Mouse (Mus musculus) liver, embryonic 16.5 days (tissue): ENCODE data around the gene Ctdnep1. TPM values are rescaled to one million over a fixed set of nuclear protein-coding genes. Genes with fewer than 3 reads are reported as not detected.

Source experiments
- ATAC-seq: fragments of 200-750 bp; cut with Nextera tagmentation; 2 replicates; pipeline ENCODE4 v1.8.0; 2017; ENCODE audit warnings: low read depth, mild to moderate bottlenecking, moderate number of reproducible peaks, moderate library complexity
- H3K27ac ChIP-seq: fragments of 300-500 bp; sonication (generic); 2 replicates; pipeline ENCODE4 v1.5.1; 2014; ENCODE audit warnings: mild to moderate bottlenecking, low read length
- H3K27me3 ChIP-seq: fragments of 300-500 bp; sonication (generic); 2 replicates; pipeline ENCODE4 v1.6.1; 2014; ENCODE audit warnings: low read depth, low read length, mixed read lengths; ENCODE audit not compliant: control insufficient read depth, insufficient read depth
- H3K36me3 ChIP-seq: fragments of 300-500 bp; sonication (generic); 2 replicates; pipeline ENCODE4 v1.6.1; 2014; ENCODE audit warnings: mild to moderate bottlenecking; ENCODE audit not compliant: control insufficient read depth, insufficient read depth
- H3K4me1 ChIP-seq: fragments of 300-500 bp; sonication (generic); 2 replicates; pipeline ENCODE4 v1.6.1; 2014; ENCODE audit warnings: low read depth, low read length, mixed read lengths; ENCODE audit not compliant: control insufficient read depth
- H3K4me2 ChIP-seq: fragments of 300-500 bp; sonication (generic); 2 replicates; pipeline ENCODE4 v1.6.1; 2014; ENCODE audit warnings: low read depth, low read length, mixed read lengths
- H3K4me3 ChIP-seq: fragments of 300-500 bp; sonication (generic); 2 replicates; pipeline ENCODE4 v1.5.1; 2014; ENCODE audit warnings: low read depth, mild to moderate bottlenecking, low read length
- H3K9ac ChIP-seq: fragments of 300-500 bp; sonication (generic); 2 replicates; pipeline ENCODE4 v1.6.1; 2014; ENCODE audit warnings: low read depth, low read length
- H3K9me3 ChIP-seq: fragments of 300-500 bp; sonication (generic); replicated peaks from 2 replicates; pipeline ENCODE4 v1.6.1; 2016; ENCODE audit warnings: low read length; ENCODE audit not compliant: control insufficient read depth
- WGBS: fragments of 180-500 bp; shearing (Covaris S2); extraction: QIAGEN DNeasy Blood & Tissue Kit; methylation state at CpG from one replicate; pipeline ENCODE4 v1.1.7; 2014; ENCODE audit not compliant: insufficient replicate concordance; 5-methylcytosine and 5-hydroxymethylcytosine counted together
- polyA plus RNA-seq: library from polyadenylated mRNA; unstranded; fragments of >200 nt; fragmentation: Nextera tagmentation; extraction: Ambion mirVana; gene quantifications from 2 replicates; pipeline ENCODE4 v1.2.1, GENCODE M21; 2015

Ctdnep1 gene
- polyA plus RNA-seq, 1 experiment from 2014 or later: 7.3 TPM

- Histone ChIP-seq H3K9ac (no peak overlapping the region), H3K9me3 (no peaks in the 10 kb centered on the region), H3K4me3 (no peak overlapping the region), H3K27me3 (no peaks in the 10 kb centered on the region), H3K27ac (peak overlapping the region; percentile 99), H3K4me2 (no peak overlapping the region), H3K36me3 (peaks cover 39% of the 10 kb centered on the region), H3K4me1 (peaks cover 24% of the 10 kb centered on the region)
- 89% methylated on average over 8 of the region's 8 CpGs for WGBS
- ATAC-seq: no peak
These were observed 9.0 kb downstream of the Ctdnep1 start for GRCm38 (mm10) chr11:69989949-69990348.

- H3K36me3 ChIP-seq: peaks cover 33% of the 10 kb centered on the region
- peaks cover 24% of the 10 kb centered on the region for H3K4me1 ChIP-seq
- H3K4me3 ChIP-seq: peak within 1 kb of the TSS; percentile 79
- ATAC-seq: peak; percentile 72
- H3K9ac ChIP-seq: peak within 1 kb of the TSS; percentile 88
- under 1% methylated on average over 40 of the region's 40 CpGs for WGBS
- no peaks in the 10 kb centered on the region for H3K27me3 ChIP-seq
- no peaks in the 10 kb centered on the region for H3K9me3 ChIP-seq
- H3K27ac ChIP-seq: peak within 1 kb of the TSS; percentile 99
- H3K4me2 ChIP-seq: peak within 1 kb of the TSS; percentile 97
These were observed 10.1 kb downstream of the Ctdnep1 start, which contains the start of gene Gabarap for GRCm38 (mm10) chr11:69990850-69991691. Gabarap (plus strand) TSS chr11:69991143.

- 0% methylated on average over 15 of the region's 15 CpGs for WGBS
- H3K36me3 ChIP-seq: peaks cover 28% of the 10 kb centered on the region
- peak; percentile 17 for ATAC-seq
These were observed 10.8 kb downstream of the Ctdnep1 start for GRCm38 (mm10) chr11:69991711-69992110.

GRCm38 (mm10) chr11:69992396-69992795 lies 11.4 kb downstream of the Ctdnep1 start:
- 72% methylated on average over 10 of the region's 10 CpGs for WGBS
- no peaks in the 10 kb centered on the region for H3K27me3 ChIP-seq
- H3K9ac ChIP-seq: peak overlapping the region; percentile 88
- H3K4me2 ChIP-seq: peak overlapping the region; percentile 97
- H3K4me3 ChIP-seq: peak overlapping the region; percentile 79
- ATAC-seq: no peak
- peak overlapping the region; percentile 12 for H3K27ac ChIP-seq
- no peaks in the 10 kb centered on the region for H3K9me3 ChIP-seq
- peaks cover 28% of the 10 kb centered on the region for H3K36me3 ChIP-seq
- H3K4me1 ChIP-seq: peaks cover 30% of the 10 kb centered on the region

More at GRCm38 (mm10) chr11:69991711-69992110, 10.8 kb downstream of the Ctdnep1 start:
- peak overlapping the region; percentile 99 for H3K27ac ChIP-seq
- H3K9ac ChIP-seq: peak overlapping the region; percentile 88
- H3K4me1 ChIP-seq: peaks cover 24% of the 10 kb centered on the region
- H3K9me3 ChIP-seq: no peaks in the 10 kb centered on the region
- H3K4me3 ChIP-seq: peak overlapping the region; percentile 79
- H3K27me3 ChIP-seq: no peaks in the 10 kb centered on the region
- peak overlapping the region; percentile 97 for H3K4me2 ChIP-seq

GRCm38 (mm10) chr11:69992932-69993331 lies 12.0 kb downstream of the Ctdnep1 start:
- Histone ChIP-seq H3K9me3 (no peaks in the 10 kb centered on the region), H3K27ac (peak overlapping the region; percentile 12), H3K4me3 (peak overlapping the region; percentile 79), H3K4me1 (peaks cover 35% of the 10 kb centered on the region), H3K9ac (peak overlapping the region; percentile 88), H3K27me3 (no peaks in the 10 kb centered on the region), H3K4me2 (peak overlapping the region; percentile 97), H3K36me3 (peaks cover 23% of the 10 kb centered on the region)
- ATAC-seq: no peak
- 84% methylated on average over 3 of the region's 3 CpGs for WGBS

GRCm38 (mm10) chr11:69994401-69995090 lies 13.6 kb downstream of the Ctdnep1 start:
- Histone ChIP-seq H3K4me1 (peaks cover 45% of the 10 kb centered on the region), H3K4me2 (peak overlapping the region; percentile 91), H3K27me3 (no peaks in the 10 kb centered on the region), H3K36me3 (peaks cover 29% of the 10 kb centered on the region), H3K4me3 (peak overlapping the region; percentile 98), H3K9ac (no peak overlapping the region), H3K9me3 (no peaks in the 10 kb centered on the region), H3K27ac (peak overlapping the region; percentile 5)
- 83% methylated on average over 11 of the region's 11 CpGs for WGBS
- no peak for ATAC-seq

GRCm38 (mm10) chr11:69995391-69995960 lies 14.5 kb downstream of the Ctdnep1 start, which contains the start of gene Phf23:
Phf23 (plus strand) TSS chr11:69995777.
- peak; percentile 77 for ATAC-seq
- H3K4me3 ChIP-seq: peak within 1 kb of the TSS; percentile 98
- H3K36me3 ChIP-seq: peaks cover 33% of the 10 kb centered on the region
- no peaks in the 10 kb centered on the region for H3K27me3 ChIP-seq
- H3K4me2 ChIP-seq: peak within 1 kb of the TSS; percentile 91
- under 1% methylated on average over 36 of the region's 36 CpGs for WGBS
- H3K9ac ChIP-seq: peak within 1 kb of the TSS; percentile 100
- H3K9me3 ChIP-seq: no peaks in the 10 kb centered on the region
- H3K4me1 ChIP-seq: peaks cover 49% of the 10 kb centered on the region
- peak within 1 kb of the TSS; percentile 98 for H3K27ac ChIP-seq

GRCm38 (mm10) chr11:69996161-69997061 lies 15.5 kb downstream of the Ctdnep1 start:
- under 1% methylated on average over 59 of the region's 66 CpGs for WGBS
- peaks cover 50% of the 10 kb centered on the region for H3K4me1 ChIP-seq
- H3K4me3 ChIP-seq: peak overlapping the region; percentile 98

More at GRCm38 (mm10) chr11:69996161-69997061, 15.5 kb downstream of the Ctdnep1 start:
- peak overlapping the region; percentile 91 for H3K4me2 ChIP-seq
- peaks cover 33% of the 10 kb centered on the region for H3K36me3 ChIP-seq
- no peaks in the 10 kb centered on the region for H3K9me3 ChIP-seq
- ATAC-seq: peak; percentile 4
- no peaks in the 10 kb centered on the region for H3K27me3 ChIP-seq
- peak overlapping the region; percentile 100 for H3K9ac ChIP-seq
- peak overlapping the region; percentile 98 for H3K27ac ChIP-seq
